Mouse (Mus musculus): ENCODE measurements at regions not wholly inside any gene's neighbourhood (a gene's known extent, or its start where the extent isn't known, plus 50 kb on each side); places are given as distances from the start of the nearest gene placed in this dataset.

- H3K4me2 ChIP-seq (ENCODE audit: low read depth), result no peak overlapping the region
- 62% methylated on average over 4 of the region's 4 CpGs for WGBS (ENCODE audit: insufficient replicate concordance)
- TF ChIP-seq EP300 (IDR thresholded peaks at IDR 0.05; ENCODE audit: low read depth), result no peak
- TF ChIP-seq CTCF (IDR thresholded peaks at IDR 0.05; ENCODE audit: low read depth), result no peak
- H3K4me3 ChIP-seq (ENCODE audit: insufficient read depth in 1 of 2, low read depth in 2 of 2, low read length in 2 of 2), result no peak overlapping the region
- no peaks in the 10 kb centered on the region for H3K36me3 ChIP-seq (replicated peaks; ENCODE audit: control insufficient read depth, insufficient read depth, low read depth)
- H3K27ac ChIP-seq, result no peak overlapping the region
- DNase-seq (ENCODE audit: low read depth in 3 of 3, low spot score in 3 of 3), result no peak
- no peaks in the 10 kb centered on the region for H3K4me1 ChIP-seq (replicated peaks; ENCODE audit: control insufficient read depth in 2 of 2, insufficient read depth in 2 of 2, low read length in 1 of 2)
- no peaks in the 10 kb centered on the region for H3K9me3 ChIP-seq (ENCODE audit: control insufficient read depth, low read length)
- H3K9ac ChIP-seq (replicated peaks), result no peak overlapping the region
- ATAC-seq (ENCODE audit: insufficient read depth), result no peak
- no peaks in the 10 kb centered on the region for H3K27me3 ChIP-seq (ENCODE audit: control insufficient read depth, insufficient read depth, low read length)
These were observed 270.2 kb upstream of the Habp2 start for GRCm38 (mm10) chr19:56016548-56017346.

GRCm38 (mm10) chr19:56017524-56017923 is 269.4 kb upstream of the Habp2 start:
- ATAC-seq (ENCODE audit: insufficient read depth), result no peak
- no peaks in the 10 kb centered on the region for H3K4me1 ChIP-seq (replicated peaks; ENCODE audit: control insufficient read depth in 2 of 2, insufficient read depth in 2 of 2, low read length in 1 of 2)
- H3K9ac ChIP-seq (replicated peaks), result no peak overlapping the region
- 46% methylated on average over 7 of the region's 7 CpGs for WGBS (ENCODE audit: insufficient replicate concordance)
- no peak overlapping the region for H3K27ac ChIP-seq
- TF ChIP-seq EP300 (IDR thresholded peaks at IDR 0.05; ENCODE audit: low read depth) (no peak), CTCF (IDR thresholded peaks at IDR 0.05; ENCODE audit: low read depth) (no peak)
- H3K27me3 ChIP-seq (ENCODE audit: control insufficient read depth, insufficient read depth, low read length), result no peaks in the 10 kb centered on the region
- H3K9me3 ChIP-seq (ENCODE audit: control insufficient read depth, low read length), result no peaks in the 10 kb centered on the region
- no peak overlapping the region for H3K4me3 ChIP-seq (ENCODE audit: insufficient read depth in 1 of 2, low read depth in 2 of 2, low read length in 2 of 2)
- no peak for DNase-seq (ENCODE audit: low read depth in 3 of 3, low spot score in 3 of 3)
- H3K4me2 ChIP-seq (ENCODE audit: low read depth), result no peak overlapping the region
- H3K36me3 ChIP-seq (replicated peaks; ENCODE audit: control insufficient read depth, insufficient read depth, low read depth), result no peaks in the 10 kb centered on the region

GRCm38 (mm10) chr19:56019143-56019542 is 267.8 kb upstream of the Habp2 start:
- no peak for TF ChIP-seq CTCF (IDR thresholded peaks at IDR 0.05; ENCODE audit: low read depth)
- TF ChIP-seq EP300 (IDR thresholded peaks at IDR 0.05; ENCODE audit: low read depth), result no peak
- Histone ChIP-seq H3K9me3 (ENCODE audit: control insufficient read depth, low read length) (no peaks in the 10 kb centered on the region), H3K4me2 (ENCODE audit: low read depth) (no peak overlapping the region), H3K4me1 (replicated peaks; ENCODE audit: control insufficient read depth in 2 of 2, insufficient read depth in 2 of 2, low read length in 1 of 2) (no peaks in the 10 kb centered on the region), H3K27me3 (ENCODE audit: control insufficient read depth, insufficient read depth, low read length) (no peaks in the 10 kb centered on the region), H3K27ac (no peak overlapping the region), H3K9ac (replicated peaks) (no peak overlapping the region), H3K4me3 (ENCODE audit: insufficient read depth in 1 of 2, low read depth in 2 of 2, low read length in 2 of 2) (no peak overlapping the region), H3K36me3 (replicated peaks; ENCODE audit: control insufficient read depth, insufficient read depth, low read depth) (no peaks in the 10 kb centered on the region)
- 62% methylated on average over 7 of the region's 7 CpGs for WGBS (ENCODE audit: insufficient replicate concordance)
- ATAC-seq (ENCODE audit: insufficient read depth) (no peak), DNase-seq (ENCODE audit: low read depth in 3 of 3, low spot score in 3 of 3) (no peak)

- H3K9me3 ChIP-seq (ENCODE audit: control insufficient read depth, low read length), result no peaks in the 10 kb centered on the region
- H3K4me1 ChIP-seq (replicated peaks; ENCODE audit: control insufficient read depth in 2 of 2, insufficient read depth in 2 of 2, low read length in 1 of 2), result no peaks in the 10 kb centered on the region
- H3K4me3 ChIP-seq (ENCODE audit: insufficient read depth in 1 of 2, low read depth in 2 of 2, low read length in 2 of 2), result no peak overlapping the region
- no peaks in the 10 kb centered on the region for H3K36me3 ChIP-seq (replicated peaks; ENCODE audit: control insufficient read depth, insufficient read depth, low read depth)
- 9% methylated on average over 6 of the region's 6 CpGs for WGBS (ENCODE audit: insufficient replicate concordance)
- TF ChIP-seq CTCF (IDR thresholded peaks at IDR 0.05; ENCODE audit: low read depth), result no peak
- no peak for TF ChIP-seq EP300 (IDR thresholded peaks at IDR 0.05; ENCODE audit: low read depth)
- no peak overlapping the region for H3K4me2 ChIP-seq (ENCODE audit: low read depth)
- ATAC-seq (ENCODE audit: insufficient read depth), result no peak
- no peak for DNase-seq (ENCODE audit: low read depth in 3 of 3, low spot score in 3 of 3)
- H3K27ac ChIP-seq, result no peak overlapping the region
- no peaks in the 10 kb centered on the region for H3K27me3 ChIP-seq (ENCODE audit: control insufficient read depth, insufficient read depth, low read length)
- no peak overlapping the region for H3K9ac ChIP-seq (replicated peaks)
These were observed 264.6 kb upstream of the Habp2 start for GRCm38 (mm10) chr19:56022348-56022747.

GRCm38 (mm10) chr19:56024599-56024998 is 262.3 kb upstream of the Habp2 start:
- no peaks in the 10 kb centered on the region for H3K36me3 ChIP-seq (replicated peaks; ENCODE audit: control insufficient read depth, insufficient read depth, low read depth)
- DNase-seq (ENCODE audit: low read depth in 3 of 3, low spot score in 3 of 3) (no peak), ATAC-seq (ENCODE audit: insufficient read depth) (no peak)
- no peaks in the 10 kb centered on the region for H3K27me3 ChIP-seq (ENCODE audit: control insufficient read depth, insufficient read depth, low read length)
- 69% methylated on average over 4 of the region's 4 CpGs for WGBS (ENCODE audit: insufficient replicate concordance)
- H3K27ac ChIP-seq, result no peak overlapping the region
- TF ChIP-seq CTCF (IDR thresholded peaks at IDR 0.05; ENCODE audit: low read depth), result no peak
- no peak for TF ChIP-seq EP300 (IDR thresholded peaks at IDR 0.05; ENCODE audit: low read depth)
- no peaks in the 10 kb centered on the region for H3K9me3 ChIP-seq (ENCODE audit: control insufficient read depth, low read length)
- H3K9ac ChIP-seq (replicated peaks), result no peak overlapping the region
- no peak overlapping the region for H3K4me3 ChIP-seq (ENCODE audit: insufficient read depth in 1 of 2, low read depth in 2 of 2, low read length in 2 of 2)
- H3K4me1 ChIP-seq (replicated peaks; ENCODE audit: control insufficient read depth in 2 of 2, insufficient read depth in 2 of 2, low read length in 1 of 2), result no peaks in the 10 kb centered on the region
- H3K4me2 ChIP-seq (ENCODE audit: low read depth), result no peak overlapping the region
